Mouse (Mus musculus) spleen, adult 2 months (tissue): Measurements from ENCODE around the gene Uqcr11.

ENCODE experiments used
- CTCF ChIP-seq: fragments of 200-500 bp; IDR thresholded peaks from 2 replicates; pipeline ENCODE4 v1.5.1; 2011; ENCODE audit warnings: mild to moderate bottlenecking, inconsistent platforms; ENCODE audit not compliant: insufficient read depth, insufficient read length, insufficient replicate concordance; ENCODE audit errors: extremely low read depth
- POLR2A ChIP-seq: fragments of 200-500 bp; IDR thresholded peaks from 2 replicates; pipeline ENCODE4 v1.6.1; 2011; ENCODE audit warnings: low read depth, low read length, inconsistent platforms

DNA sequence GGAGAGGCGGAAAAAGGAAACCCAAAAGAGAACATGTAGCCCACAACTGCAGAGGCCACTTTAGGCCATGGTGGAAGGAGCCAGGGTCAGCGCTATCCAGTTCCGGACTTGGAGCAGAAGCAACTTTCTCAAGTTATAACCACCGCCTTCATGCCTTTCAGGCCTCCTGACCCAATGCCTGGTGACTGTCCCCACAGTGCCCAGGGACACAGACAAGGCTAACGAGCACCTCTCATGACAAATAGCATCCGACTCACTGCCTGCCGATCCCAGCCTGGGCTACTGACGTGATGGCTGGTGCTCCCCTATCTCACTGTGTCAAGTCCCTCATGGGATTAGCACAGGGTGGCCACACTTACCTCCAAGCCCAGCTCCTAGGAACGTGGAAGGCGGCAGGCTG is 14.1 kb upstream of the Uqcr11 start:
- no peak for TF ChIP-seq CTCF
- no peak for TF ChIP-seq POLR2A
